Mouse (Mus musculus) adrenal gland, postnatal 4 days (tissue): ENCODE measurements around the gene Cdca4. TPM values are rescaled to one million over a fixed set of nuclear protein-coding genes. Genes with fewer than 3 reads are reported as not detected.

Source experiments
- total RNA-seq, 2 experiments: library from RNA; stranded (reverse); gene quantifications; 2 replicates each; pipeline ENCODE4 v1.2.3; 2021

Gene Cdca4
- total RNA-seq, 2 experiments from 2014 or later, result 31.1 to 32.5 TPM

Other genes with a start within 250 kb of the Cdca4 start
- 10 to 100 TPM; 26.5 to 27.3 TPM for gene Inf2, start 240.6 kb downstream of the Cdca4 start, total RNA-seq
- 10 to 100 TPM; 17.1 to 19.5 TPM for gene Adssl1, start 209.4 kb downstream of the Cdca4 start, total RNA-seq
- 10 to 100 TPM; 69.9 to 72.6 TPM for gene Siva1, start 184.7 kb downstream of the Cdca4 start, total RNA-seq
- gene Akt1, start 154.5 kb downstream of the Cdca4 start, total RNA-seq, result 100 to 1,000 TPM; 334 to 351 TPM
- gene Zbtb42, start 150.6 kb downstream of the Cdca4 start, total RNA-seq, result 1 to 10 TPM; 6.4 to 6.8 TPM
- 10 to 100 TPM; 49.2 to 56.6 TPM for gene Cep170b, start 109.0 kb downstream of the Cdca4 start, total RNA-seq
- gene Pld4, start 68.8 kb downstream of the Cdca4 start, total RNA-seq, result 10 to 100 TPM; 11.8 to 15.2 TPM
- gene Ahnak2, start 26.8 kb downstream of the Cdca4 start, total RNA-seq, result 10 to 100 TPM in 1 of 2 experiments, 1 to 10 TPM in 1; 9.8 to 12.0 TPM
- 1 to 10 TPM; 8.2 to 10.0 TPM for gene Clba1, start 20.5 kb downstream of the Cdca4 start, total RNA-seq
- under 1 TPM; 0.20 to 0.39 TPM for gene Gpr132, start 38.8 kb upstream of the Cdca4 start, total RNA-seq
- 10 to 100 TPM; 15.2 to 18.3 TPM for gene Jag2, start 100.4 kb upstream of the Cdca4 start, total RNA-seq
- 10 to 100 TPM; 42.1 to 46.3 TPM for gene Nudt14, start 112.7 kb upstream of the Cdca4 start, total RNA-seq
- gene Btbd6, start 147.1 kb upstream of the Cdca4 start, total RNA-seq, result 10 to 100 TPM; 27.1 to 29.2 TPM
- gene Brf1, start 171.3 kb upstream of the Cdca4 start, total RNA-seq, result 10 to 100 TPM; 81.9 to 82.9 TPM
- gene Pacs2, start 185.1 kb upstream of the Cdca4 start, total RNA-seq, result 10 to 100 TPM; 46.0 to 50.4 TPM
- under 1 TPM; 0.73 TPM for gene Tex22, start 245.1 kb upstream of the Cdca4 start, total RNA-seq